Mouse (Mus musculus) embryonic facial prominence, embryonic 15.5 days (tissue): ENCODE measurements around the gene Ednra. TPM values are rescaled to one million over a fixed set of nuclear protein-coding genes. Genes with fewer than 3 reads are reported as not detected.

Source experiments
- ATAC-seq: fragments of 200-750 bp; cut with Nextera tagmentation; 2 replicates; pipeline ENCODE4 v1.8.0; 2017; ENCODE audit warnings: low read depth, moderate TSS enrichment; ENCODE audit not compliant: insufficient number of reproducible peaks, low FRiP score, low TSS enrichment
- H3K27ac ChIP-seq: fragments of 300-500 bp; sonication (generic); replicated peaks from 2 replicates; pipeline ENCODE4 v1.5.1; 2015; ENCODE audit warnings: mild to moderate bottlenecking, inconsistent platforms
- H3K27me3 ChIP-seq: fragments of 300-500 bp; sonication (generic); 2 replicates; pipeline ENCODE4 v1.6.1; 2015; ENCODE audit warnings: inconsistent platforms
- H3K36me3 ChIP-seq: fragments of 300-500 bp; sonication (generic); 2 replicates; pipeline ENCODE4 v1.6.1; 2015; ENCODE audit warnings: mild to moderate bottlenecking, inconsistent platforms
- H3K4me1 ChIP-seq: fragments of 300-500 bp; sonication (generic); 2 replicates; pipeline ENCODE4 v1.6.1; 2015; ENCODE audit warnings: inconsistent platforms
- H3K4me2 ChIP-seq: fragments of 300-500 bp; sonication (generic); replicated peaks from 2 replicates; pipeline ENCODE4 v1.6.1; 2015; ENCODE audit warnings: mild to moderate bottlenecking, inconsistent platforms
- H3K4me3 ChIP-seq: fragments of 300-500 bp; sonication (generic); replicated peaks from 2 replicates; pipeline ENCODE4 v1.5.1; 2015; ENCODE audit warnings: mild to moderate bottlenecking, inconsistent platforms
- H3K9ac ChIP-seq: fragments of 300-500 bp; sonication (generic); 2 replicates; pipeline ENCODE4 v1.6.1; 2015; ENCODE audit warnings: inconsistent platforms
- H3K9me3 ChIP-seq: fragments of 300-500 bp; sonication (generic); replicated peaks from 2 replicates; pipeline ENCODE4 v1.6.1; 2016; ENCODE audit warnings: inconsistent platforms
- WGBS: fragments of 180-500 bp; shearing (Covaris S2); methylation state at CpG from one replicate; pipeline ENCODE4 v1.1.7; 2015; 5-methylcytosine and 5-hydroxymethylcytosine counted together
- polyA plus RNA-seq: library from polyadenylated mRNA; unstranded; fragments of >200 nt; fragmentation: Nextera tagmentation; extraction: Ambion mirVana; gene quantifications from 2 replicates; pipeline ENCODE4 v1.2.1, GENCODE M21; 2015

Ednra gene
- polyA plus RNA-seq, result 47.1 and 56.9 TPM in 2 replicates

- ATAC-seq, result peak; percentile 87
- WGBS, result under 1% methylated on average over 27 of the region's 27 CpGs
Observed at GRCm38 (mm10) chr8:77724046-77724930, at the start of gene Ednra. Gene Ednra (minus strand): TSS chr8:77724464.

GRCm38 (mm10) chr8:77773831-77774230, 49.6 kb upstream of the Ednra start:
- no peak overlapping the region for H3K9ac ChIP-seq
- H3K36me3 ChIP-seq, result no peaks in the 10 kb centered on the region
- no peaks in the 10 kb centered on the region for H3K4me1 ChIP-seq
- 62% methylated on average over 4 of the region's 4 CpGs for WGBS
- no peak overlapping the region for H3K4me2 ChIP-seq
- no peaks in the 10 kb centered on the region for H3K27me3 ChIP-seq
- no peaks in the 10 kb centered on the region for H3K9me3 ChIP-seq
- H3K4me3 ChIP-seq, result no peak overlapping the region
- no peak overlapping the region for H3K27ac ChIP-seq
- no peak for ATAC-seq

More at GRCm38 (mm10) chr8:77724046-77724930, at the start of gene Ednra:
- H3K27me3 ChIP-seq, result no peaks in the 10 kb centered on the region
- H3K27ac ChIP-seq, result peak within 1 kb of the TSS; percentile 97
- no peaks in the 10 kb centered on the region for H3K9me3 ChIP-seq
- H3K4me1 ChIP-seq, result peaks cover 28% of the 10 kb centered on the region
- peak within 1 kb of the TSS; percentile 61 for H3K4me2 ChIP-seq
- H3K9ac ChIP-seq, result peak within 1 kb of the TSS; percentile 47
- no peaks in the 10 kb centered on the region for H3K36me3 ChIP-seq
- peak within 1 kb of the TSS; percentile 57 for H3K4me3 ChIP-seq

GRCm38 (mm10) chr8:77773256-77773655, 49.0 kb upstream of the Ednra start:
- WGBS, result 72% methylated on average over 5 of the region's 5 CpGs

GRCm38 (mm10) chr8:77772210-77772886, 48.1 kb upstream of the Ednra start:
- H3K4me1 ChIP-seq, result no peaks in the 10 kb centered on the region

More at GRCm38 (mm10) chr8:77773256-77773655, 49.0 kb upstream of the Ednra start:
- no peaks in the 10 kb centered on the region for H3K4me1 ChIP-seq
- no peaks in the 10 kb centered on the region for H3K36me3 ChIP-seq
- ATAC-seq, result no peak
- H3K27me3 ChIP-seq, result no peaks in the 10 kb centered on the region
- no peaks in the 10 kb centered on the region for H3K9me3 ChIP-seq
- H3K4me3 ChIP-seq, result no peak overlapping the region
- no peak overlapping the region for H3K4me2 ChIP-seq
- no peak overlapping the region for H3K9ac ChIP-seq
- H3K27ac ChIP-seq, result no peak overlapping the region

GRCm38 (mm10) chr8:77770966-77771365, 46.7 kb upstream of the Ednra start:
- Histone ChIP-seq H3K4me2 (no peak overlapping the region), H3K9ac (no peak overlapping the region), H3K27ac (no peak overlapping the region), H3K9me3 (no peaks in the 10 kb centered on the region), H3K36me3 (no peaks in the 10 kb centered on the region), H3K4me1 (no peaks in the 10 kb centered on the region), H3K4me3 (no peak overlapping the region), H3K27me3 (no peaks in the 10 kb centered on the region)
- no peak for ATAC-seq
- 42% methylated on average over 3 of the region's 3 CpGs for WGBS

More at GRCm38 (mm10) chr8:77772210-77772886, 48.1 kb upstream of the Ednra start:
- H3K27me3 ChIP-seq, result no peaks in the 10 kb centered on the region
- no peak overlapping the region for H3K4me2 ChIP-seq
- H3K9me3 ChIP-seq, result no peaks in the 10 kb centered on the region
- no peak for ATAC-seq
- H3K36me3 ChIP-seq, result no peaks in the 10 kb centered on the region
- H3K9ac ChIP-seq, result no peak overlapping the region
- H3K27ac ChIP-seq, result no peak overlapping the region
- WGBS, result 47% methylated on average over 5 of the region's 5 CpGs
- H3K4me3 ChIP-seq, result no peak overlapping the region

- H3K36me3 ChIP-seq, result no peaks in the 10 kb centered on the region
- WGBS, result 92% methylated on average over 5 of the region's 5 CpGs
- no peak for ATAC-seq
- H3K9me3 ChIP-seq, result no peaks in the 10 kb centered on the region
- H3K4me1 ChIP-seq, result no peaks in the 10 kb centered on the region
- H3K27me3 ChIP-seq, result no peaks in the 10 kb centered on the region
- H3K9ac ChIP-seq, result no peak overlapping the region
- H3K4me2 ChIP-seq, result no peak overlapping the region
- H3K27ac ChIP-seq, result no peak overlapping the region
- no peak overlapping the region for H3K4me3 ChIP-seq
Observed at GRCm38 (mm10) chr8:77768916-77769315, 44.7 kb upstream of the Ednra start.

GRCm38 (mm10) chr8:77764253-77764652, 40.0 kb upstream of the Ednra start:
- ATAC-seq, result no peak
- 50% methylated on average over 8 of the region's 8 CpGs for WGBS

GRCm38 (mm10) chr8:77762967-77763366, 38.7 kb upstream of the Ednra start:
- peaks cover 3% of the 10 kb centered on the region; the same call in 1 of the 2 replicates for H3K9me3 ChIP-seq
- WGBS, result 60% methylated on average over 3 of the region's 3 CpGs
- ATAC-seq, result no peak
- no peak overlapping the region for H3K4me3 ChIP-seq
- H3K27me3 ChIP-seq, result no peaks in the 10 kb centered on the region
- H3K9ac ChIP-seq, result no peak overlapping the region
- H3K27ac ChIP-seq, result no peak overlapping the region
- no peaks in the 10 kb centered on the region for H3K4me1 ChIP-seq
- no peak overlapping the region for H3K4me2 ChIP-seq
- no peaks in the 10 kb centered on the region for H3K36me3 ChIP-seq

More at GRCm38 (mm10) chr8:77764253-77764652, 40.0 kb upstream of the Ednra start:
- no peaks in the 10 kb centered on the region for H3K36me3 ChIP-seq
- H3K27me3 ChIP-seq, result no peaks in the 10 kb centered on the region
- H3K4me3 ChIP-seq, result no peak overlapping the region
- no peak overlapping the region for H3K9ac ChIP-seq
- H3K4me2 ChIP-seq, result no peak overlapping the region
- H3K27ac ChIP-seq, result no peak overlapping the region
- no peaks in the 10 kb centered on the region for H3K4me1 ChIP-seq
- H3K9me3 ChIP-seq, result peaks cover 3% of the 10 kb centered on the region; the same call in 1 of the 2 replicates

GRCm38 (mm10) chr8:77755441-77755840, 31.2 kb upstream of the Ednra start:
- ATAC-seq, result no peak

GRCm38 (mm10) chr8:77753796-77754195, 29.5 kb upstream of the Ednra start:
- no peak for ATAC-seq
- H3K27me3 ChIP-seq, result no peaks in the 10 kb centered on the region
- no peak overlapping the region for H3K27ac ChIP-seq
- 72% methylated on average over 5 of the region's 5 CpGs for WGBS
- no peak overlapping the region for H3K9ac ChIP-seq
- no peaks in the 10 kb centered on the region for H3K4me1 ChIP-seq
- H3K36me3 ChIP-seq, result no peaks in the 10 kb centered on the region
- H3K4me2 ChIP-seq, result no peak overlapping the region
- H3K9me3 ChIP-seq, result no peaks in the 10 kb centered on the region
- H3K4me3 ChIP-seq, result no peak overlapping the region

More at GRCm38 (mm10) chr8:77755441-77755840, 31.2 kb upstream of the Ednra start:
- H3K9ac ChIP-seq, result no peak overlapping the region
- no peaks in the 10 kb centered on the region for H3K9me3 ChIP-seq
- H3K36me3 ChIP-seq, result no peaks in the 10 kb centered on the region
- WGBS, result 29% methylated on average over 4 of the region's 4 CpGs
- no peak overlapping the region for H3K27ac ChIP-seq
- H3K4me3 ChIP-seq, result no peak overlapping the region
- H3K4me2 ChIP-seq, result no peak overlapping the region
- H3K27me3 ChIP-seq, result no peaks in the 10 kb centered on the region
- H3K4me1 ChIP-seq, result no peaks in the 10 kb centered on the region

GRCm38 (mm10) chr8:77752041-77752440, 27.8 kb upstream of the Ednra start:
- H3K36me3 ChIP-seq, result no peaks in the 10 kb centered on the region
- no peak overlapping the region for H3K9ac ChIP-seq
- no peaks in the 10 kb centered on the region for H3K27me3 ChIP-seq
- no peak overlapping the region for H3K27ac ChIP-seq
- WGBS, result 66% methylated on average over 3 of the region's 3 CpGs
- H3K4me1 ChIP-seq, result no peaks in the 10 kb centered on the region
- no peaks in the 10 kb centered on the region for H3K9me3 ChIP-seq
- H3K4me2 ChIP-seq, result no peak overlapping the region
- no peak overlapping the region for H3K4me3 ChIP-seq
- ATAC-seq, result no peak
